11 mouse cellular contexts compared by ENCODE assay signal in the genomic region with DNA sequence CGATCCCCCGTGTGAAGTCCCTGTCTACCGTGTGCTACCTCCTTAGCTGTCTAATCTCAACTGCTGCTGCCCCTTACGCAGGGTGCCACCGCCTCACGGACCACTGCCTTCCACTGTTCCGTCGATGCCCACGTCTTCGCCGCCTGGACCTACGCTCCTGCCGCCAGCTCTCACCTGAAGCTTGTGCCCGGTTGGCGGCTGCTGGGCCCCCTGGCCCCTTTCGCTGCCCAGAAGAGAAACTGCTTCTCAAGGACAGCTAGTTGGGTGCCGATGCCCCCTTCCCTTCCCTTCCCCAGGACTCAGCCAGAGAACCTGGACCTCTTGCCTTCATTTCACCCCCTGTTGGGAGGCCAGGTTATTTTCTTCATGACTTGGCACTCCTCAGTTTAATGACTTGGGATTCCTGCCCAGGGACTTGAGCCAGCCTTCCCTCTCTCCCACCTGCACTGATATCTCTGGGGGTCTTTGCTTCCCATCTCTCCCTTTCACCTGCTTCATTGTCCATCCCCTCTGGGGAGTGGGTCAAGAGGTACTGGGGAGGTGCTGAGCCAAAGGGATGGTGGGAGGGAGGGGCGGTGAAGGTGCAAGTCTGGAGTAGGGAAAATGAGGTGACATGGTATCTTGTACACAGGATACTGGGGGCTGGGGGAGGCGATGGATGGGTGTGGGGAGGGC. TPM values are rescaled to one million over a fixed set of nuclear protein-coding genes. Genes with fewer than 3 reads are reported as not detected.
DNase-seq lines count a peak whose midpoint lies in the region; ATAC-seq and TF ChIP-seq lines count a peak whose summit lies in the region.
"Had no signal": no experiment of that assay in that cellular context is flagged by ENCODE, and none has a peak within 500 bp of the region (broad histone marks: within the 10 kb centered on the region; RNA-seq: fewer than 3 reads in every experiment).

No protein-coding gene starts in this region.

- H3K27ac ChIP-seq in midbrain, embryonic 12.5 days (replicated peaks): 0 out of 2 replicates have a peak overlapping the region, but pooled peaks have one; percentile 8
- no peak overlapping the region; the same call in 1 of the 2 replicates for H3K27ac ChIP-seq in midbrain, postnatal 0 days (ENCODE audit: low read depth, low read length)
- peak overlapping the region; percentile 89 for H3K27ac ChIP-seq in liver, postnatal 0 days (ENCODE audit: low read depth)

- no peaks in the 10 kb centered on the region for H3K27me3 ChIP-seq in midbrain, embryonic 12.5 days
- H3K27me3 ChIP-seq in midbrain, postnatal 0 days (ENCODE audit: insufficient read depth, low read length): no peaks in the 10 kb centered on the region
- H3K27me3 ChIP-seq in erythroblast, embryonic 14.5 days (ENCODE audit: control insufficient read depth): peaks cover 2% of the 10 kb centered on the region; the same call in 1 of the 2 replicates
- H3K27me3 ChIP-seq in liver, postnatal 0 days (ENCODE audit: insufficient read depth, low read length): no peaks in the 10 kb centered on the region
- H3K27me3 ChIP-seq: intestine, embryonic 15.5 days had no signal

- H3K36me3 ChIP-seq in midbrain, embryonic 12.5 days: peaks cover 54% of the 10 kb centered on the region
- peaks cover 42% of the 10 kb centered on the region for H3K36me3 ChIP-seq in midbrain, postnatal 0 days (ENCODE audit: insufficient read depth, low read length)
- peaks cover 11% of the 10 kb centered on the region for H3K36me3 ChIP-seq in erythroblast, embryonic 14.5 days (ENCODE audit: control insufficient read depth)
- H3K36me3 ChIP-seq in liver, postnatal 0 days (replicated peaks; ENCODE audit: insufficient read depth, low read length): 0 out of 2 replicates have a peak, but pooled peaks cover 2% of the 10 kb centered on the region

- TF ChIP-seq EP300 in liver, postnatal 0 days (IDR thresholded peaks at IDR 0.05; ENCODE audit: low read depth): no peak

- H3K4me3 ChIP-seq in midbrain, embryonic 12.5 days: no peak overlapping the region
- H3K4me3 ChIP-seq in midbrain, postnatal 0 days (ENCODE audit: low read depth, low read length): no peak overlapping the region
- H3K4me3 ChIP-seq in erythroblast, embryonic 14.5 days (replicated peaks): peak overlapping the region; percentile 74
- H3K4me3 ChIP-seq in liver, postnatal 0 days (ENCODE audit: low read depth, low read length): peak overlapping the region; percentile 74
- H3K4me3 ChIP-seq: intestine, embryonic 15.5 days had no signal

- DNase-seq in heart, adult 11 months: peak; percentile 97
- no peak for DNase-seq in heart, postnatal 25 days (ENCODE audit: low spot score)
- no peak for DNase-seq in midbrain, postnatal 0 days (ENCODE audit: low spot score)
- DNase-seq in liver, postnatal 0 days: no peak
- DNase-seq in urinary bladder, postnatal 36 days (ENCODE audit: low spot score in 2 of 2): no peak
- DNase-seq in layer of hippocampus, postnatal 36 days: no peak
- DNase-seq: adrenal gland, postnatal 25 days; embryo, embryonic 11 days had no signal

- no peaks in the 10 kb centered on the region for H3K9me3 ChIP-seq in midbrain, embryonic 12.5 days
- no peaks in the 10 kb centered on the region for H3K9me3 ChIP-seq in midbrain, postnatal 0 days (ENCODE audit: low read length)
- no peaks in the 10 kb centered on the region for H3K9me3 ChIP-seq in erythroblast, embryonic 14.5 days (ENCODE audit: control insufficient read depth, low read length)
- no peaks in the 10 kb centered on the region for H3K9me3 ChIP-seq in liver, postnatal 0 days (ENCODE audit: low read length)
- H3K9me3 ChIP-seq: intestine, embryonic 15.5 days had no signal

- no peak for ATAC-seq in midbrain, embryonic 12.5 days (ENCODE audit: low FRiP score, low read depth)
- no peak for ATAC-seq in midbrain, postnatal 0 days (ENCODE audit: low FRiP score)
- ATAC-seq in liver, postnatal 0 days: peak; percentile 28

- peaks cover 34% of the 10 kb centered on the region for H3K4me1 ChIP-seq in midbrain, embryonic 12.5 days
- H3K4me1 ChIP-seq in midbrain, postnatal 0 days (ENCODE audit: insufficient read depth, low read length): no peaks in the 10 kb centered on the region; the same call in 1 of the 2 replicates
- peaks cover 75% of the 10 kb centered on the region for H3K4me1 ChIP-seq in erythroblast, embryonic 14.5 days (ENCODE audit: control insufficient read depth)
- peaks cover 37% of the 10 kb centered on the region for H3K4me1 ChIP-seq in liver, postnatal 0 days (ENCODE audit: insufficient read depth)

- intact Hi-C loops in heart, postnatal 25 days (cut with DNase I): no loop called here

- 0 out of 2 replicates have a peak overlapping the region, but pooled peaks have one; percentile 31 for H3K9ac ChIP-seq in midbrain, embryonic 12.5 days (replicated peaks)
- no peak overlapping the region for H3K9ac ChIP-seq in midbrain, postnatal 0 days (replicated peaks; ENCODE audit: low read length, poor library complexity, severe bottlenecking)
- peak overlapping the region; percentile 59 for H3K9ac ChIP-seq in liver, postnatal 0 days (replicated peaks)
- H3K9ac ChIP-seq: intestine, embryonic 15.5 days had no signal

- TF ChIP-seq CTCF in midbrain, postnatal 0 days (IDR thresholded peaks at IDR 0.05): no peak
- no peak for TF ChIP-seq CTCF in liver, postnatal 0 days (IDR thresholded peaks at IDR 0.05; ENCODE audit: low read depth)

- no peak overlapping the region for H3K4me2 ChIP-seq in midbrain, embryonic 12.5 days (replicated peaks)
- no peak overlapping the region for H3K4me2 ChIP-seq in midbrain, postnatal 0 days (ENCODE audit: low read depth, low read length, poor library complexity, severe bottlenecking)
- H3K4me2 ChIP-seq in liver, postnatal 0 days (ENCODE audit: low read depth, low read length): peak overlapping the region; percentile 79
- H3K4me2 ChIP-seq: intestine, embryonic 15.5 days had no signal

- 94% methylated on average over 19 of the region's 19 CpGs for WGBS in midbrain, embryonic 12.5 days
- WGBS in midbrain, postnatal 0 days: 95% methylated on average over 19 of the region's 19 CpGs
- WGBS in liver, postnatal 0 days (ENCODE audit: insufficient replicate concordance): 82% methylated on average over 19 of the region's 19 CpGs

RNA-seq across cellular contexts. Expression of a gene that starts 1.8 kb away (rescaled TPM):
- total RNA-seq in heart, postnatal 25 days (2021): 10 to 100 TPM; 16.5 to 19.4 TPM
- polyA plus RNA-seq in midbrain, embryonic 12.5 days (2016; fragmentation: Nextera tagmentation; extraction: Ambion mirVana): 6.2 and 8.1 TPM in 2 replicates
- 14.8 and 17.6 TPM in 2 replicates for total RNA-seq in midbrain, postnatal 0 days (2014; rRNA removed)
- polyA plus RNA-seq in midbrain, postnatal 0 days (2015; fragmentation: Nextera tagmentation; extraction: Ambion mirVana): 9.9 and 10.0 TPM in 2 replicates
- 0.30 and 0.44 TPM in 2 replicates for polyA plus RNA-seq in erythroblast, embryonic 14.5 days (2012)
- polyA plus RNA-seq in liver, postnatal 0 days (2015; fragmentation: Nextera tagmentation; extraction: Ambion mirVana): 19.2 and 21.1 TPM in 2 replicates
- total RNA-seq in layer of hippocampus, postnatal 36 days (2021): 10 to 100 TPM; 31.1 to 32.6 TPM

RNA-seq across cellular contexts. Expression of a gene that starts 8.7 kb away (rescaled TPM):
- total RNA-seq in heart, postnatal 25 days (2021): 10 to 100 TPM; 18.8 to 21.1 TPM
- polyA plus RNA-seq in midbrain, embryonic 12.5 days (2016; fragmentation: Nextera tagmentation; extraction: Ambion mirVana): 22.9 and 23.7 TPM in 2 replicates
- 18.0 and 19.8 TPM in 2 replicates for total RNA-seq in midbrain, postnatal 0 days (2014; rRNA removed)
- polyA plus RNA-seq in midbrain, postnatal 0 days (2015; fragmentation: Nextera tagmentation; extraction: Ambion mirVana): 12.7 and 16.4 TPM in 2 replicates
- polyA plus RNA-seq in erythroblast, embryonic 14.5 days (2012): 4.7 and 6.0 TPM in 2 replicates
- 5.5 and 7.3 TPM in 2 replicates for polyA plus RNA-seq in liver, postnatal 0 days (2015; fragmentation: Nextera tagmentation; extraction: Ambion mirVana)
- 10 to 100 TPM; 46.2 to 46.9 TPM for total RNA-seq in layer of hippocampus, postnatal 36 days (2021)

RNA-seq across cellular contexts. Expression of a gene that starts 17.6 kb away (rescaled TPM):
- total RNA-seq in heart, postnatal 25 days (2021): 1 to 10 TPM; 2.0 to 3.6 TPM
- polyA plus RNA-seq in midbrain, embryonic 12.5 days (2016; fragmentation: Nextera tagmentation; extraction: Ambion mirVana): not detected in 2 replicates
- total RNA-seq in midbrain, postnatal 0 days (2014; rRNA removed): not detected in 2 replicates
- polyA plus RNA-seq in midbrain, postnatal 0 days (2015; fragmentation: Nextera tagmentation; extraction: Ambion mirVana): not detected in 2 replicates
- 0.39 TPM in 1 of 2 replicates, not detected in the other for polyA plus RNA-seq in erythroblast, embryonic 14.5 days (2012)
- polyA plus RNA-seq in liver, postnatal 0 days (2015; fragmentation: Nextera tagmentation; extraction: Ambion mirVana): 0.26 TPM in 1 of 2 replicates, not detected in the other
- total RNA-seq in layer of hippocampus, postnatal 36 days (2021): 1 to 10 TPM; 2.4 to 2.9 TPM
- polyA plus RNA-seq: intestine, embryonic 15.5 days had no signal

RNA-seq across cellular contexts. Expression of a gene that starts 23.5 kb away (rescaled TPM):
- 1 to 10 TPM; 3.0 to 4.2 TPM for total RNA-seq in heart, postnatal 25 days (2021)
- polyA plus RNA-seq in midbrain, embryonic 12.5 days (2016; fragmentation: Nextera tagmentation; extraction: Ambion mirVana): 10.7 and 11.1 TPM in 2 replicates
- total RNA-seq in midbrain, postnatal 0 days (2014; rRNA removed): 207 and 221 TPM in 2 replicates
- 5.9 and 8.3 TPM in 2 replicates for polyA plus RNA-seq in midbrain, postnatal 0 days (2015; fragmentation: Nextera tagmentation; extraction: Ambion mirVana)
- polyA plus RNA-seq in erythroblast, embryonic 14.5 days (2012): 8.2 and 9.9 TPM in 2 replicates
- 1.6 and 1.9 TPM in 2 replicates for polyA plus RNA-seq in liver, postnatal 0 days (2015; fragmentation: Nextera tagmentation; extraction: Ambion mirVana)
- 10 to 100 TPM; 63.5 to 65.2 TPM for total RNA-seq in layer of hippocampus, postnatal 36 days (2021)

RNA-seq across cellular contexts. Expression of a gene that starts 32.6 kb away (rescaled TPM):
- 10 to 100 TPM; 15.4 to 16.0 TPM for total RNA-seq in heart, postnatal 25 days (2021)
- 8.1 and 8.3 TPM in 2 replicates for polyA plus RNA-seq in midbrain, embryonic 12.5 days (2016; fragmentation: Nextera tagmentation; extraction: Ambion mirVana)
- 7.1 and 12.8 TPM in 2 replicates for total RNA-seq in midbrain, postnatal 0 days (2014; rRNA removed)
- 8.6 and 11.3 TPM in 2 replicates for polyA plus RNA-seq in midbrain, postnatal 0 days (2015; fragmentation: Nextera tagmentation; extraction: Ambion mirVana)
- polyA plus RNA-seq in erythroblast, embryonic 14.5 days (2012): 0.43 and 0.50 TPM in 2 replicates
- 218 and 224 TPM in 2 replicates for polyA plus RNA-seq in liver, postnatal 0 days (2015; fragmentation: Nextera tagmentation; extraction: Ambion mirVana)
- 1 to 10 TPM; 8.3 to 8.6 TPM for total RNA-seq in layer of hippocampus, postnatal 36 days (2021)

Comparison
In these comparisons a context has a peak if more than half of its experiments do, and no peak if none do; other contexts are left out.
1. H3K4me3 ChIP-seq: peak in erythroblast, embryonic 14.5 days (single experiment) and liver, postnatal 0 days (single experiment); none in midbrain, embryonic 12.5 days (single experiment) and midbrain, postnatal 0 days (single experiment).